Mouse (Mus musculus) hindbrain, embryonic 12.5 days (tissue): ENCODE measurements around the gene Pop7. TPM values are rescaled to one million over a fixed set of nuclear protein-coding genes. Genes with fewer than 3 reads are reported as not detected.
A peak's percentile ranks its signal among the peaks of the same experiment; 100 is the strongest.

Source experiments
- ATAC-seq: fragments of 200-750 bp; cut with Nextera tagmentation; 2 replicates; pipeline ENCODE4 v1.8.0; 2017; ENCODE audit warnings: moderate TSS enrichment; ENCODE audit not compliant: low FRiP score
- H3K27ac ChIP-seq: fragments of 300-500 bp; sonication (generic); 2 replicates; pipeline ENCODE4 v1.5.1; 2016; ENCODE audit warnings: mild to moderate bottlenecking
- H3K27me3 ChIP-seq: fragments of 300-500 bp; sonication (generic); 2 replicates; pipeline ENCODE4 v1.6.1; 2016; ENCODE audit warnings: mild to moderate bottlenecking
- H3K36me3 ChIP-seq: fragments of 300-500 bp; sonication (generic); 2 replicates; pipeline ENCODE4 v1.6.1; 2016; ENCODE audit warnings: mild to moderate bottlenecking
- H3K4me1 ChIP-seq: fragments of 300-500 bp; sonication (generic); 2 replicates; pipeline ENCODE4 v1.6.1; 2016
- H3K4me2 ChIP-seq: fragments of 300-500 bp; sonication (generic); replicated peaks from 2 replicates; pipeline ENCODE4 v1.6.1; 2016; ENCODE audit warnings: mild to moderate bottlenecking
- H3K4me3 ChIP-seq: fragments of 300-500 bp; sonication (generic); 2 replicates; pipeline ENCODE4 v1.5.1; 2016; ENCODE audit warnings: mild to moderate bottlenecking
- H3K9ac ChIP-seq: fragments of 300-500 bp; sonication (generic); 2 replicates; pipeline ENCODE4 v1.6.1; 2016; ENCODE audit warnings: mild to moderate bottlenecking, moderate library complexity
- H3K9me3 ChIP-seq: fragments of 300-500 bp; sonication (generic); replicated peaks from 2 replicates; pipeline ENCODE4 v1.6.1; 2016; ENCODE audit warnings: mild to moderate bottlenecking
- WGBS: fragments of 180-500 bp; shearing (Covaris S2); methylation state at CpG from one replicate; pipeline ENCODE4 v1.1.7; 2016; 5-methylcytosine and 5-hydroxymethylcytosine counted together
- polyA plus RNA-seq: library from polyadenylated mRNA; unstranded; fragments of >200 nt; fragmentation: Nextera tagmentation; extraction: Ambion mirVana; gene quantifications from 2 replicates; pipeline ENCODE4 v1.2.1, GENCODE M21; 2016

The Pop7 gene
- polyA plus RNA-seq, 1 experiment from 2014 or later, result 60.7 TPM

- Histone ChIP-seq H3K9me3 (no peaks in the 10 kb centered on the region), H3K4me1 (peaks cover 49% of the 10 kb centered on the region), H3K27me3 (no peaks in the 10 kb centered on the region), H3K4me3 (no peak overlapping the region), H3K36me3 (peaks cover 90% of the 10 kb centered on the region), H3K27ac (peak overlapping the region; percentile 42), H3K9ac (no peak overlapping the region), H3K4me2 (no peak overlapping the region)
- ATAC-seq, result no peak
- WGBS, result 82% methylated on average over 16 of the region's 16 CpGs
Measured at GRCm38 (mm10) chr5:137525511-137525910, 23.2 kb upstream of the Pop7 start.

- 92% methylated on average over 13 of the region's 13 CpGs for WGBS
- H3K27ac ChIP-seq, result peak overlapping the region; percentile 40
Measured at GRCm38 (mm10) chr5:137524671-137525070, 22.4 kb upstream of the Pop7 start.

GRCm38 (mm10) chr5:137524251-137524515, 21.9 kb upstream of the Pop7 start:
- Histone ChIP-seq H3K4me2 (no peak overlapping the region), H3K27me3 (no peaks in the 10 kb centered on the region), H3K9me3 (no peaks in the 10 kb centered on the region), H3K9ac (no peak overlapping the region), H3K27ac (peak overlapping the region; percentile 40; the same call in 1 of the 2 replicates), H3K4me3 (no peak overlapping the region), H3K36me3 (peaks cover 93% of the 10 kb centered on the region), H3K4me1 (peaks cover 36% of the 10 kb centered on the region)
- 82% methylated on average over 8 of the region's 8 CpGs for WGBS
- ATAC-seq, result no peak

More at GRCm38 (mm10) chr5:137524671-137525070, 22.4 kb upstream of the Pop7 start:
- no peak for ATAC-seq
- H3K27me3 ChIP-seq, result no peaks in the 10 kb centered on the region
- no peak overlapping the region for H3K4me2 ChIP-seq
- no peak overlapping the region for H3K9ac ChIP-seq
- peaks cover 93% of the 10 kb centered on the region for H3K36me3 ChIP-seq
- no peaks in the 10 kb centered on the region for H3K9me3 ChIP-seq
- H3K4me1 ChIP-seq, result peaks cover 41% of the 10 kb centered on the region
- H3K4me3 ChIP-seq, result no peak overlapping the region

- Histone ChIP-seq H3K27me3 (no peaks in the 10 kb centered on the region), H3K4me3 (no peak overlapping the region), H3K9ac (no peak overlapping the region), H3K4me2 (no peak overlapping the region), H3K27ac (peak overlapping the region; percentile 40; the same call in 1 of the 2 replicates), H3K4me1 (peaks cover 30% of the 10 kb centered on the region), H3K36me3 (peaks cover 93% of the 10 kb centered on the region), H3K9me3 (no peaks in the 10 kb centered on the region)
- 86% methylated on average over 25 of the region's 25 CpGs for WGBS
- no peak for ATAC-seq
Measured at GRCm38 (mm10) chr5:137523396-137524250, 21.3 kb upstream of the Pop7 start.

- no peak overlapping the region for H3K27ac ChIP-seq
- no peak overlapping the region for H3K9ac ChIP-seq
- WGBS, result 61% methylated on average over 11 of the region's 11 CpGs
- no peaks in the 10 kb centered on the region for H3K27me3 ChIP-seq
- peaks cover 87% of the 10 kb centered on the region for H3K36me3 ChIP-seq
- H3K4me3 ChIP-seq, result no peak overlapping the region
- peaks cover 24% of the 10 kb centered on the region for H3K4me1 ChIP-seq
- H3K9me3 ChIP-seq, result no peaks in the 10 kb centered on the region
- no peak overlapping the region for H3K4me2 ChIP-seq
- ATAC-seq, result no peak
Measured at GRCm38 (mm10) chr5:137522711-137523110, 20.4 kb upstream of the Pop7 start.

- Histone ChIP-seq H3K4me3 (no peak overlapping the region), H3K27ac (no peak overlapping the region), H3K36me3 (peaks cover 85% of the 10 kb centered on the region), H3K9ac (no peak overlapping the region), H3K4me2 (no peak overlapping the region), H3K4me1 (peaks cover 18% of the 10 kb centered on the region), H3K27me3 (no peaks in the 10 kb centered on the region), H3K9me3 (no peaks in the 10 kb centered on the region)
- no peak for ATAC-seq
- WGBS, result 82% methylated on average over 9 of the region's 9 CpGs
Measured at GRCm38 (mm10) chr5:137521861-137522260, 19.5 kb upstream of the Pop7 start.

GRCm38 (mm10) chr5:137519691-137520550, 17.6 kb upstream of the Pop7 start:
- no peak overlapping the region for H3K4me3 ChIP-seq
- H3K27ac ChIP-seq, result no peak overlapping the region
- no peak overlapping the region for H3K9ac ChIP-seq
- 93% methylated on average over 27 of the region's 27 CpGs for WGBS
- H3K27me3 ChIP-seq, result no peaks in the 10 kb centered on the region
- H3K9me3 ChIP-seq, result no peaks in the 10 kb centered on the region
- no peak for ATAC-seq
- H3K4me2 ChIP-seq, result no peak overlapping the region
- peaks cover 70% of the 10 kb centered on the region for H3K36me3 ChIP-seq
- H3K4me1 ChIP-seq, result 0 out of 2 replicates have a peak, but pooled peaks cover 12% of the 10 kb centered on the region

- 67% methylated on average over 5 of the region's 5 CpGs for WGBS
- Histone ChIP-seq H3K9ac (no peak within 1 kb of the TSS), H3K9me3 (no peaks in the 10 kb centered on the region), H3K4me3 (no peak within 1 kb of the TSS), H3K4me1 (peaks cover 22% of the 10 kb centered on the region), H3K36me3 (peaks cover 63% of the 10 kb centered on the region), H3K27me3 (no peaks in the 10 kb centered on the region), H3K4me2 (no peak within 1 kb of the TSS), H3K27ac (no peak within 1 kb of the TSS)
- no peak for ATAC-seq
Measured at GRCm38 (mm10) chr5:137518436-137518835, 16.1 kb upstream of the Pop7 start, which contains the start of gene Gigyf1. Gene Gigyf1 (plus strand): TSS chr5:137518548.

- no peaks in the 10 kb centered on the region for H3K9me3 ChIP-seq
- peaks cover 47% of the 10 kb centered on the region for H3K4me1 ChIP-seq
- ATAC-seq, result no peak
- 0 out of 2 replicates have a peak overlapping the region, but pooled peaks have one; percentile 11 for H3K4me2 ChIP-seq
- H3K27ac ChIP-seq, result no peak overlapping the region
- H3K4me3 ChIP-seq, result no peak overlapping the region
- 94% methylated on average over 3 of the region's 3 CpGs for WGBS
- peaks cover 26% of the 10 kb centered on the region for H3K36me3 ChIP-seq
- H3K9ac ChIP-seq, result no peak overlapping the region
- H3K27me3 ChIP-seq, result no peaks in the 10 kb centered on the region
Measured at GRCm38 (mm10) chr5:137514811-137515210, 12.5 kb upstream of the Pop7 start.

GRCm38 (mm10) chr5:137513951-137514721, 11.8 kb upstream of the Pop7 start:
- H3K9me3 ChIP-seq, result no peaks in the 10 kb centered on the region
- 89% methylated on average over 12 of the region's 12 CpGs for WGBS
- no peak overlapping the region for H3K4me3 ChIP-seq
- no peak for ATAC-seq
- H3K4me2 ChIP-seq, result peak overlapping the region; percentile 11; the same call in 1 of the 2 replicates
- H3K9ac ChIP-seq, result peak overlapping the region; percentile 24; the same call in 1 of the 2 replicates
- H3K36me3 ChIP-seq, result peaks cover 20% of the 10 kb centered on the region
- no peaks in the 10 kb centered on the region for H3K27me3 ChIP-seq
- no peak overlapping the region for H3K27ac ChIP-seq
- H3K4me1 ChIP-seq, result peaks cover 50% of the 10 kb centered on the region

- H3K9me3 ChIP-seq, result no peaks in the 10 kb centered on the region
- peak overlapping the region; percentile 100; the same call in 1 of the 2 replicates for H3K9ac ChIP-seq
- peak; percentile 17; the same call in 1 of the 2 replicates for ATAC-seq
- H3K27ac ChIP-seq, result no peak overlapping the region
- H3K4me1 ChIP-seq, result peaks cover 50% of the 10 kb centered on the region
- H3K36me3 ChIP-seq, result peaks cover 11% of the 10 kb centered on the region
- H3K27me3 ChIP-seq, result no peaks in the 10 kb centered on the region
- no peak overlapping the region for H3K4me3 ChIP-seq
- peak overlapping the region; percentile 89; the same call in 1 of the 2 replicates for H3K4me2 ChIP-seq
- WGBS, result 84% methylated on average over 11 of the region's 11 CpGs
Measured at GRCm38 (mm10) chr5:137512847-137513794, 10.8 kb upstream of the Pop7 start.
